ENCODE assay signal across 10 mouse cellular contexts in the genomic region with DNA sequence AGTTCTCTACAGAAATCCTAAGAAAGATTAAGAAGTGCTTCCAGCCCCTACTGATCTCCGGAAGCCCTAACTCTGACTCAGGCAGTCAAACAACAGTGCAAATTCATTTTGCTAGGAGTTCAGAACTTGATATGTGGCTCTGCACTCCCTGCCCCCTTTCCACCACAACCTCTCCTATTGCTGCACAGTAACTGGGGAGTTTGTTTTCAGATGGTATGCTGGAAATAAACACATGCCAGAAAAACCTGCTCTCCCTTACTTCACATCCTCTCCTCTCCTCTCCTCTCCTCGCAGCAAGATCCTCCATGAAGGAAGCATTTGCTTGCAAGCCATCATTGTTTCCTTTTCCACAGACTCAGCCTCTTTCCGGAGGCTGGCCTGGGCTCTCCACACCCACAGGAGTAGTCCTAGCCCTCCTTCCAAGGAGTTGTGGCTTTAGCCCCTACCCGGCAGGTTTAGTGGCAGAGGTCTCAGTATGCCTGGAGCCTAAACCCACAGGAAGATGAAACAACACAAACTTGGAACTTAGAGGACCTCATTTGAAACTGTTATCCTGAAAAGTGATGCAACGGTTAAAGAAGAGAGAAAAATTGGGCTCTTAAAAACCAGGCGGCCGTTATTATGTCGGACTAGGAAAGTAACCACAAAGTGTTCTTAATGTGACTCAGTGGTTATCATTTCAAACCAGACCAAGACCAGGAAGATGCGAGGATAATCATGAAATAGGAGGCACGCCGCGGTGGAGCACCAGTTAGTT. TPM values are rescaled to one million over a fixed set of nuclear protein-coding genes. Genes with fewer than 3 reads are reported as not detected.
DNase-seq lines count a peak whose midpoint lies in the region; ATAC-seq lines count a peak whose summit lies in the region.
"Had no signal": no experiment of that assay in that cellular context is flagged by ENCODE, and none has a peak within 500 bp of the region (broad histone marks: within the 10 kb centered on the region; RNA-seq: fewer than 3 reads in every experiment).

No protein-coding gene starts in this region.

- no peak overlapping the region for H3K4me3 ChIP-seq in hindbrain, embryonic 10.5 days
- H3K4me3 ChIP-seq in hindbrain, embryonic 14.5 days (replicated peaks; ENCODE audit: low read length) = no peak overlapping the region
- no peak overlapping the region for H3K4me3 ChIP-seq in midbrain, embryonic 16.5 days (ENCODE audit: low read depth, low read length)
- H3K4me3 ChIP-seq: erythroblast, embryonic 14.5 days had no signal

- 57% methylated on average over 12 of the region's 12 CpGs for WGBS in hindbrain, embryonic 10.5 days
- 68% methylated on average over 12 of the region's 12 CpGs for WGBS in hindbrain, embryonic 14.5 days
- 78% methylated on average over 12 of the region's 12 CpGs for WGBS in midbrain, embryonic 16.5 days

- H3K36me3 ChIP-seq in hindbrain, embryonic 10.5 days = no peaks in the 10 kb centered on the region
- H3K36me3 ChIP-seq in hindbrain, embryonic 14.5 days (replicated peaks; ENCODE audit: control insufficient read depth, insufficient read depth) = no peaks in the 10 kb centered on the region
- no peaks in the 10 kb centered on the region for H3K36me3 ChIP-seq in midbrain, embryonic 16.5 days (ENCODE audit: control insufficient read depth, insufficient read depth, low read length)

- no peaks in the 10 kb centered on the region for H3K9me3 ChIP-seq in hindbrain, embryonic 10.5 days
- no peaks in the 10 kb centered on the region for H3K9me3 ChIP-seq in hindbrain, embryonic 14.5 days (ENCODE audit: control insufficient read depth, low read length)
- H3K9me3 ChIP-seq in midbrain, embryonic 16.5 days (replicated peaks; ENCODE audit: control insufficient read depth, low read length, poor library complexity, severe bottlenecking) = no peaks in the 10 kb centered on the region

- no peaks in the 10 kb centered on the region for H3K27me3 ChIP-seq in hindbrain, embryonic 10.5 days (ENCODE audit: insufficient read depth, poor library complexity, severe bottlenecking)
- no peaks in the 10 kb centered on the region for H3K27me3 ChIP-seq in hindbrain, embryonic 14.5 days (ENCODE audit: control insufficient read depth, insufficient read depth, low read length)
- H3K27me3 ChIP-seq in midbrain, embryonic 16.5 days (ENCODE audit: control insufficient read depth, insufficient read depth, low read depth, low read length) = no peaks in the 10 kb centered on the region

- DNase-seq in hindbrain, embryonic 10.5 days (ENCODE audit: low spot score) = peak; percentile 21
- no peak for DNase-seq in hindbrain, embryonic 14.5 days (ENCODE audit: low spot score)
- peak; percentile 67 for DNase-seq in embryo, embryonic 9.5 days (ENCODE audit: extremely low spot score)
- peak; percentile 22 to 27 for DNase-seq in heart, postnatal 14 days
- DNase-seq in lung, postnatal 36 days = peak; percentile 3

- ATAC-seq in hindbrain, embryonic 14.5 days (ENCODE audit: low FRiP score) = no peak
- no peak for ATAC-seq in midbrain, embryonic 16.5 days
- no peak for ATAC-seq in activated CD4-positive, CD25-positive, alpha-beta regulatory T cell, adult 4 months
- ATAC-seq in granulocyte monocyte progenitor cell, adult 5-6 weeks (replicated peaks; ENCODE audit: poor library complexity, severe bottlenecking) = no peak

- intact Hi-C loops in heart, postnatal 14 days (cut with DNase I) = loop anchor here (5.0 kb wide), 2 partner anchors 35 to 50 kb away; no protein-coding TSS in a partner anchor

- H3K9ac ChIP-seq in hindbrain, embryonic 14.5 days = no peak overlapping the region
- no peak overlapping the region for H3K9ac ChIP-seq in midbrain, embryonic 16.5 days (ENCODE audit: low read depth, low read length)

- H3K27ac ChIP-seq in hindbrain, embryonic 10.5 days = peak overlapping the region; percentile 80
- no peak overlapping the region for H3K27ac ChIP-seq in hindbrain, embryonic 14.5 days
- H3K27ac ChIP-seq in midbrain, embryonic 16.5 days (ENCODE audit: low read length) = no peak overlapping the region

- H3K4me2 ChIP-seq in hindbrain, embryonic 14.5 days (replicated peaks) = no peak overlapping the region
- H3K4me2 ChIP-seq in midbrain, embryonic 16.5 days (ENCODE audit: low read length) = no peak overlapping the region

- H3K4me1 ChIP-seq in hindbrain, embryonic 10.5 days (replicated peaks) = peaks cover 31% of the 10 kb centered on the region
- no peaks in the 10 kb centered on the region; the same call in 1 of the 2 replicates for H3K4me1 ChIP-seq in hindbrain, embryonic 14.5 days (replicated peaks; ENCODE audit: control insufficient read depth, insufficient read depth, low read length)
- H3K4me1 ChIP-seq in midbrain, embryonic 16.5 days (ENCODE audit: control insufficient read depth, insufficient read depth, low read length) = no peaks in the 10 kb centered on the region

RNA-seq across cellular contexts. Expression of a gene that starts 47.7 kb away (rescaled TPM):
- 99.8 and 130 TPM in 2 replicates for polyA plus RNA-seq in hindbrain, embryonic 10.5 days (2016; fragmentation: Nextera tagmentation; extraction: Ambion mirVana)
- 163 and 199 TPM in 2 replicates for polyA plus RNA-seq in hindbrain, embryonic 14.5 days (2014; fragmentation: Nextera tagmentation; extraction: Ambion mirVana)
- total RNA-seq in heart, postnatal 14 days (2021) = 100 to 1,000 TPM; 351 to 400 TPM
- polyA plus RNA-seq in midbrain, embryonic 16.5 days (2015; fragmentation: Nextera tagmentation; extraction: Ambion mirVana) = 62.8 and 78.9 TPM in 2 replicates
- not detected for polyA plus RNA-seq in activated CD4-positive, CD25-positive, alpha-beta regulatory T cell, adult 4 months (2017; shearing (Covaris generic))
- not detected in 2 replicates for total RNA-seq in granulocyte monocyte progenitor cell, adult 5-6 weeks (2014; fragmentation: Nextera tagmentation)
- total RNA-seq in granulocyte monocyte progenitor cell, adult 5-6 weeks (2017) = 0.13 TPM in 1 of 2 replicates, not detected in the other
- total RNA-seq: neutrophil, adult 5-6 weeks had no signal

Comparison
In these comparisons a context has a peak if more than half of its experiments do, and no peak if none do; other contexts are left out.
1. RNA of a gene that starts 47.7 kb away (polyA plus RNA-seq): 163 to 199 TPM in hindbrain, embryonic 14.5 days, 99.8 to 130 TPM in hindbrain, embryonic 10.5 days and 62.8 to 78.9 TPM in midbrain, embryonic 16.5 days; not detected in activated CD4-positive, CD25-positive, alpha-beta regulatory T cell, adult 4 months; every median in the first group is over 10 times any median in the second.